Mouse (Mus musculus) liver, embryonic 13.5 days (tissue): ENCODE results near the gene Olfr713. TPM values are rescaled to one million over a fixed set of nuclear protein-coding genes. Genes with fewer than 3 reads are reported as not detected.

ENCODE experiments used
- ATAC-seq: fragments of 200-750 bp; cut with Nextera tagmentation; 2 replicates; pipeline ENCODE4 v1.8.0; 2017; ENCODE audit warnings: low read depth, mild to moderate bottlenecking, moderate number of reproducible peaks, moderate library complexity
- DNase-seq: peaks from one replicate; pipeline ENCODE4 v3.0.0; 2022
- H3K27ac ChIP-seq: fragments of 300-500 bp; sonication (generic); 2 replicates; pipeline ENCODE4 v1.5.1; 2015; ENCODE audit warnings: moderate library complexity, mild to moderate bottlenecking, inconsistent platforms
- H3K27me3 ChIP-seq: fragments of 300-500 bp; sonication (generic); 2 replicates; pipeline ENCODE4 v1.6.1; 2015; ENCODE audit warnings: mild to moderate bottlenecking, inconsistent platforms
- H3K36me3 ChIP-seq: fragments of 300-500 bp; sonication (generic); 2 replicates; pipeline ENCODE4 v1.6.1; 2015; ENCODE audit warnings: mild to moderate bottlenecking, inconsistent platforms
- H3K4me1 ChIP-seq: fragments of 300-500 bp; sonication (generic); replicated peaks from 2 replicates; pipeline ENCODE4 v1.6.1; 2015; ENCODE audit warnings: inconsistent platforms
- H3K4me2 ChIP-seq: fragments of 300-500 bp; sonication (generic); 2 replicates; pipeline ENCODE4 v1.6.1; 2015; ENCODE audit warnings: inconsistent platforms, mild to moderate bottlenecking, moderate library complexity
- H3K4me3 ChIP-seq: fragments of 300-500 bp; sonication (generic); replicated peaks from 2 replicates; pipeline ENCODE4 v1.5.1; 2015; ENCODE audit warnings: mild to moderate bottlenecking, inconsistent platforms
- H3K9ac ChIP-seq: fragments of 300-500 bp; sonication (generic); 2 replicates; pipeline ENCODE4 v1.6.1; 2015; ENCODE audit warnings: mild to moderate bottlenecking, inconsistent platforms
- H3K9me3 ChIP-seq: fragments of 300-500 bp; sonication (generic); replicated peaks from 2 replicates; pipeline ENCODE4 v1.6.1; 2016; ENCODE audit warnings: inconsistent platforms
- WGBS: fragments of 180-500 bp; shearing (Covaris S2); methylation state at CpG from one replicate; pipeline ENCODE4 v1.1.7; 2015; ENCODE audit not compliant: insufficient replicate concordance; 5-methylcytosine and 5-hydroxymethylcytosine counted together
- polyA plus RNA-seq: library from polyadenylated mRNA; unstranded; fragments of >200 nt; fragmentation: Nextera tagmentation; extraction: Ambion mirVana; gene quantifications from 2 replicates; pipeline ENCODE4 v1.2.1, GENCODE M21; 2015

Gene Olfr713
- not detected in 2 replicates for polyA plus RNA-seq

- H3K27me3 ChIP-seq, result no peaks in the 10 kb centered on the region
- ATAC-seq (no peak), DNase-seq (no peak)
- H3K4me3 ChIP-seq, result no peak within 1 kb of the TSS
- H3K4me2 ChIP-seq, result no peak within 1 kb of the TSS
- H3K9me3 ChIP-seq, result no peaks in the 10 kb centered on the region
- no peak within 1 kb of the TSS for H3K9ac ChIP-seq
- H3K36me3 ChIP-seq, result no peaks in the 10 kb centered on the region
- H3K27ac ChIP-seq, result no peak within 1 kb of the TSS
- 72% methylated on average over 1 of the region's 1 CpGs for WGBS
- no peaks in the 10 kb centered on the region for H3K4me1 ChIP-seq
Observed at GRCm38 (mm10) chr7:107030874-107031273, at the start of gene Olfr713. Olfr713 (plus strand) TSS chr7:107031174.

- no peaks in the 10 kb centered on the region for H3K9me3 ChIP-seq
- WGBS, result 80% methylated on average over 3 of the region's 3 CpGs
- no peak for DNase-seq
- no peaks in the 10 kb centered on the region for H3K27me3 ChIP-seq
- H3K27ac ChIP-seq, result no peak overlapping the region
- no peaks in the 10 kb centered on the region for H3K4me1 ChIP-seq
- H3K36me3 ChIP-seq, result no peaks in the 10 kb centered on the region
- no peak for ATAC-seq
- H3K9ac ChIP-seq, result no peak overlapping the region
- H3K4me2 ChIP-seq, result no peak overlapping the region
- H3K4me3 ChIP-seq, result no peak overlapping the region
Observed at GRCm38 (mm10) chr7:106985236-106985635, 45.7 kb upstream of the Olfr713 start.

DNA sequence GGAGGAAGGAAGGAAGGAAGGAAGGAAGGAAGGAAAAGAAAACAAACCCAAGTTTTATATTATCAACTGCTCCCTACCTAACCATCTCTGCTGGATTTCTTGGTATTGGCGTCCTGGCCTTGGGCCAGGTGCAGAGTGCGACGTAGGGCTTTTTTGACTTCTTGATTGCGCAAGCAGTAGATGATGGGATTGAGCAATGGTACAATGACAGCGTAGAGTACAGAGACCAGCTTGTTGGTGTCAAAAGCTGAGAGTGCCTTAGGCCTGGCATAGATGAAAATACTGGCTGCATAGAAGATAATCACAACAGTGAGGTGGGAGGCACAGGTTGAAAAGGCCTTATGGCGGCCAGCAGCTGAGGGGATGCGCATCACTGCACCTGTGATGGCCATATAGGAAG is 30.2 kb upstream of the Olfr713 start:
- 73% methylated on average over 7 of the region's 7 CpGs for WGBS
- H3K9me3 ChIP-seq, result no peaks in the 10 kb centered on the region
- H3K9ac ChIP-seq, result no peak overlapping the region
- ATAC-seq (no peak), DNase-seq (no peak)
- no peaks in the 10 kb centered on the region for H3K27me3 ChIP-seq
- H3K4me3 ChIP-seq, result no peak overlapping the region
- H3K27ac ChIP-seq, result no peak overlapping the region
- H3K36me3 ChIP-seq, result no peaks in the 10 kb centered on the region
- H3K4me2 ChIP-seq, result no peak overlapping the region
- H3K4me1 ChIP-seq, result no peaks in the 10 kb centered on the region

GRCm38 (mm10) chr7:107004169-107004568 is 26.8 kb upstream of the Olfr713 start:
- no peak overlapping the region for H3K4me3 ChIP-seq
- WGBS, result 11% methylated on average over 3 of the region's 3 CpGs
- ATAC-seq, result no peak
- no peaks in the 10 kb centered on the region for H3K9me3 ChIP-seq
- H3K4me2 ChIP-seq, result no peak overlapping the region
- no peaks in the 10 kb centered on the region for H3K27me3 ChIP-seq
- no peak overlapping the region for H3K9ac ChIP-seq
- no peak for DNase-seq
- no peaks in the 10 kb centered on the region for H3K36me3 ChIP-seq
- no peak overlapping the region for H3K27ac ChIP-seq
- H3K4me1 ChIP-seq, result no peaks in the 10 kb centered on the region

- Histone ChIP-seq H3K27ac (no peak within 1 kb of the TSS), H3K4me1 (no peaks in the 10 kb centered on the region), H3K9me3 (no peaks in the 10 kb centered on the region), H3K4me2 (no peak within 1 kb of the TSS), H3K9ac (no peak within 1 kb of the TSS), H3K4me3 (no peak within 1 kb of the TSS), H3K27me3 (no peaks in the 10 kb centered on the region), H3K36me3 (no peaks in the 10 kb centered on the region)
- 33% methylated on average over 1 of the region's 1 CpGs for WGBS
- no peak for DNase-seq
- ATAC-seq, result no peak
Observed at GRCm38 (mm10) chr7:107005972-107006371, 25.0 kb upstream of the Olfr713 start, which contains the start of gene Olfr2. Olfr2 (minus strand) TSS chr7:107006072.

GRCm38 (mm10) chr7:107039934-107040563 is 9.1 kb downstream of the Olfr713 start:
- ATAC-seq, result no peak
- no peaks in the 10 kb centered on the region for H3K36me3 ChIP-seq
- 44% methylated on average over 2 of the region's 2 CpGs for WGBS
- H3K9me3 ChIP-seq, result no peaks in the 10 kb centered on the region
- H3K27me3 ChIP-seq, result no peaks in the 10 kb centered on the region
- no peak overlapping the region for H3K27ac ChIP-seq
- no peak for DNase-seq
- H3K4me3 ChIP-seq, result no peak overlapping the region
- no peak overlapping the region for H3K4me2 ChIP-seq
- H3K9ac ChIP-seq, result no peak overlapping the region
- no peaks in the 10 kb centered on the region for H3K4me1 ChIP-seq

- Histone ChIP-seq H3K27me3 (no peaks in the 10 kb centered on the region), H3K9me3 (no peaks in the 10 kb centered on the region), H3K36me3 (no peaks in the 10 kb centered on the region), H3K4me2 (no peak overlapping the region), H3K27ac (no peak overlapping the region), H3K4me1 (no peaks in the 10 kb centered on the region), H3K4me3 (no peak overlapping the region), H3K9ac (no peak overlapping the region)
- ATAC-seq (no peak), DNase-seq (no peak)
- 60% methylated on average over 3 of the region's 3 CpGs for WGBS
Observed at GRCm38 (mm10) chr7:107043136-107043535, 12.2 kb downstream of the Olfr713 start.

GRCm38 (mm10) chr7:107044407-107044806 is 13.4 kb downstream of the Olfr713 start:
- Histone ChIP-seq H3K4me2 (no peak overlapping the region), H3K4me1 (no peaks in the 10 kb centered on the region), H3K9me3 (no peaks in the 10 kb centered on the region), H3K27me3 (no peaks in the 10 kb centered on the region), H3K9ac (no peak overlapping the region), H3K27ac (no peak overlapping the region), H3K4me3 (no peak overlapping the region), H3K36me3 (no peaks in the 10 kb centered on the region)
- WGBS, result 23% methylated on average over 1 of the region's 1 CpGs
- DNase-seq (no peak), ATAC-seq (no peak)

- H3K9ac ChIP-seq, result no peak overlapping the region
- no peak for DNase-seq
- H3K27ac ChIP-seq, result no peak overlapping the region
- no peaks in the 10 kb centered on the region for H3K4me1 ChIP-seq
- ATAC-seq, result no peak
- 3% methylated on average over 5 of the region's 5 CpGs for WGBS
- no peaks in the 10 kb centered on the region for H3K9me3 ChIP-seq
- no peak overlapping the region for H3K4me3 ChIP-seq
- H3K4me2 ChIP-seq, result no peak overlapping the region
- H3K36me3 ChIP-seq, result no peaks in the 10 kb centered on the region
- H3K27me3 ChIP-seq, result no peaks in the 10 kb centered on the region
Observed at GRCm38 (mm10) chr7:107045833-107046232, 14.9 kb downstream of the Olfr713 start.

DNA sequence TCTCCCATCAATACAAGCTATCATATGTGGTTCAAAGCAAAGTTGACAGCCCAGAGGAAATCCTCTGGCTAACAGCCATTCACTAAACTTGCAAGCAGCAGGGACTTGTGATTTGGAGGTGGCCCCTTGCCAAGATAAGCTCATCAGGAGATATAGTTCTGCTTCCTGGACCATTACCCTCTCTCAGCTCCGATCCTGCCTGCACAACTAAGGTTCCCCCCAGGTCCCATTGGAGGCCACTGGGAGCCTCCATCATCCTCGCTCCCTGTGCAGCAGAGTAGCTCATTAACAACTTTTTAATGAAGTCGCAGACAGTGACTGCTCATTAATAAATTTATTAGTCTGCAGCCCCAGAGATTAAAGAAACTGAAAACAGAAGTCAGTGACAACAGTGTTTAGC is 16.6 kb downstream of the Olfr713 start:
- Histone ChIP-seq H3K9me3 (no peaks in the 10 kb centered on the region), H3K4me2 (no peak overlapping the region), H3K4me3 (no peak overlapping the region), H3K27me3 (no peaks in the 10 kb centered on the region), H3K36me3 (no peaks in the 10 kb centered on the region), H3K4me1 (no peaks in the 10 kb centered on the region), H3K9ac (no peak overlapping the region), H3K27ac (no peak overlapping the region)
- no peak for ATAC-seq
- DNase-seq, result no peak
- 28% methylated on average over 3 of the region's 3 CpGs for WGBS

GRCm38 (mm10) chr7:107070681-107071080 is 39.7 kb downstream of the Olfr713 start, which contains the start of gene Olfr714:
Olfr714 (plus strand) TSS chr7:107070981.
- H3K9me3 ChIP-seq, result peaks cover 6% of the 10 kb centered on the region; the same call in 1 of the 2 replicates
- ATAC-seq, result no peak
- no peaks in the 10 kb centered on the region for H3K4me1 ChIP-seq
- WGBS, result 75% methylated on average over 2 of the region's 2 CpGs
- no peak within 1 kb of the TSS for H3K4me3 ChIP-seq
- H3K4me2 ChIP-seq, result no peak within 1 kb of the TSS
- H3K9ac ChIP-seq, result no peak within 1 kb of the TSS
- no peak for DNase-seq
- no peaks in the 10 kb centered on the region for H3K36me3 ChIP-seq
- H3K27ac ChIP-seq, result no peak within 1 kb of the TSS
- H3K27me3 ChIP-seq, result no peaks in the 10 kb centered on the region
